Mouse (Mus musculus) ovary, adult 18-20 months (tissue): ENCODE results near the gene Tgfb2.

Experiments used
- DNase-seq: peaks from one replicate; pipeline ENCODE4 v3.0.0; 2022; ENCODE audit warnings: low spot score, mixed read lengths

The Tgfb2 gene

DNA sequence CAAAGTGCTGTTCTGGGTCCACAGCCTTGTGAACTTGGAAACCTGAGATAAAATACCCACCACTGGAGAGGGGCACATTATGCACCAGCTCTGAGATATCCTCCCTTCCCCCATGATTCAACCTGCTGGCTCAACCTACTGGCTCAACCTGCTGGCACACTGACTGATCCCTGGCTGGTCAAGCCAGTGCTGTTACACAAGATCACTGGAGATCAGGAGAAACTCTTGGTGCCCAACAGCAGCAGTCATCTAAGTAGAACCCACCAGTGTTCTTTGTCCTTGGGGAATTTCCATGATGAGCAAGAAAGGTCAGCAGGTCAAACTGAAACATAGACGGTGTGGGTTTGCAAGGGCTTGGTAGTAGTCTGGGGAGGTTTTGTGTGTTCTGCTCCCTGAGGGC is 49.6 kb downstream of the Tgfb2 start:
- DNase-seq: no peak

DNA sequence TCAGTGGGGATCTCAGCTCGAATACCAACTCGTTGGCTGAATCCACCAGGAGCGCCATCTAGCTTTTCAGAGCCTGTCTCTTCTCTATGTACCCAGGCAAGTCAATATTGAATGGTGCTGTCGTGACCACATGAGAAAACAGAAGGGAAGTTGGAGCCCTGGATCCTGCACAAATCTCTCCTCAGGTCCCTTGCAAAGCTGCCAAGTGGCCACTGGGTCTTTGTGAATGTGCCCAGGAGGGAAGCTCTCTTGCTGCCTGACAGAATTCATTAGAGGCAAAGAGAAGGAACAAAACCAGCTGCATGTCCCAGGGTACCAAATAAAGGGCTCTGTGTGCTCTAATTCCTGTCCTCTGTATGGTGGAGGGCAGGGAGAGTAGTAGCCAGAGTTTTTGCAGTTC is 50.7 kb downstream of the Tgfb2 start:
- DNase-seq: no peak

- no peak for DNase-seq
Measured at GRCm38 (mm10) chr1:186652208-186652607, 53.6 kb downstream of the Tgfb2 start.

- no peak for DNase-seq
Measured at GRCm38 (mm10) chr1:186650011-186650410, 55.8 kb downstream of the Tgfb2 start.

GRCm38 (mm10) chr1:186637304-186638213 is 68.2 kb downstream of the Tgfb2 start:
- no peak for DNase-seq

- no peak for DNase-seq
Measured at GRCm38 (mm10) chr1:186635045-186635444, 70.7 kb downstream of the Tgfb2 start.

DNA sequence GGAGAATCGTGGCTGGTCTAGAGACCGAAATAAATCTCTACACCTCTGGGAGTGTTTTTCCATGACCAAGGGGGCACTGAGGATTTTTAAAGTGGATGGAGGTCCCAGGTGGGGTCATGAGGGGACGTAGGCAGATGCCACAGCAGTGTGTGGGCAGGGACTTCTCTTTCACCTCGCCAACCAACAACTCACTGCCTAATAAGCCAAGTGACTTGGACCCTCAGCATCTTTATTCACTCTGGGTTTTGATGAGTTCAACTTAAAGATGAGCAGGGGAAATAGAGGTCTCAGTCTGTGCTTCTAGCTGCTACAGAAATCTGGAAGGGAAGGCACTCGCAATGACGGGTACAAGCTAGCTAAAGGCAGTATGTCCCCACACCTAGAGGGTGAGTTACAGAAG is 74.3 kb downstream of the Tgfb2 start:
- no peak for DNase-seq

GRCm38 (mm10) chr1:186630971-186631370 is 74.8 kb downstream of the Tgfb2 start:
- DNase-seq: no peak

DNA sequence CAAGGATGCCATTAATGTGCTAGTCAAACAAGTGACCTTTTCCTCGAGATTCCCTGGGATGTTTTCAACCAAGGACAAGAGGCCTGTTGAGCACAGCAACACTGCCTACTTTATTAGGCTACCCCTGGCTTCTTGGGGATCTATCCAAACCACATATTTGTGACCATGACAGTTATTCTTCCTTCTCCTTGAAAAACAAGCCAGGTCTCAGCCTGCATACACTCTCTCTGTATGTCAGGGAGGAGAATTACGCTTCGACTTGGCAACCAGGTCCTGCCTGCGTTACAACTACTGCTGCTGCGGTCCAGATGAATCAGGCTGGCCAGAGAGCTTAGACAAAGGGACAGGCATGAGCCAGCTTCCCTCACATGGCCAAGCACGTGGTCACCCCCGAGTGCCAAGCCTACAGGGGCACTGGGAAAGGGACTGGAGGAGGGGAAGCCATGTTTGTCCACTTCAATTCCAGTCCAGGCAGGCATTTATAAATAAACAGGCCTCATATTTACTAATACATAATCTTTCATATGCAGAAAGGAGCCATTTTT is 78.3 kb downstream of the Tgfb2 start:
- DNase-seq: peak; percentile 56

DNA sequence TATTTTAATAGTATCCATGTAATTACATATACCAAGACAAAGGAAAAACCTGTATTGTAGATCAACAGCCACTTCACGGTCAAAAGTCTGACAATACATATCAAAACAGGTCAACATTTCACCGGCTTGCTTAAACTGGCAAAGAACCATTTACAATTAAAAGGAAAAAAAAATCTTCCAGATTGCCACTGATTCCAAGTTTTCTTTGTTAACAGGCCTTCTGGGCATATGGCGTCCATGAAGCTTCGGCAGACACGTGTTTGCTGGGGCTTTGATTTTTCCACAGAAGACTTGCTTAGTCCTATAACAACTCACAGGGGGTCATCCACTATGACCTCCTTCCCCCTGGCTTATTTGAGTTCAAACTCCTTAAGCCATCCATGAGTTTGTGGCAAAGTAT is 81.3 kb downstream of the Tgfb2 start:
- DNase-seq: no peak

DNA sequence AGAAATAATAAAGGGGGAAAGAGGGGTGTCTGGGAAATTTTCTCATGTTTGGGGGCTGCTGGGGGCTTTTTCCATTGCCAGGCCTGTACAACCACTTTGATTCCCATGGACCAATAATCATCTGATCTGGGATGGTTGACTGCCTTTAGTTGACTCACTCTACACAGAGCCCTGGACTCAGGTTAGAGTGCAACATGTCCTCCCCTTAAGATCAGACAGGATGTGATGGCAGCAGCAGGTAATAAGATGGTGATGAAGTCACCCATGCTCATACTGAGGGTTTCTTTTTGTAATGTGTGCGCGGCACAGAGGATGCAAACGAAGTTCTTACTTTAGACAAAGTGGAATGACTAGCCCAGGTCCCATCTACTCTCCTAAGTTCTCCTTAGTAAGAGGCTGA is 84.0 kb downstream of the Tgfb2 start:
- DNase-seq: no peak

DNA sequence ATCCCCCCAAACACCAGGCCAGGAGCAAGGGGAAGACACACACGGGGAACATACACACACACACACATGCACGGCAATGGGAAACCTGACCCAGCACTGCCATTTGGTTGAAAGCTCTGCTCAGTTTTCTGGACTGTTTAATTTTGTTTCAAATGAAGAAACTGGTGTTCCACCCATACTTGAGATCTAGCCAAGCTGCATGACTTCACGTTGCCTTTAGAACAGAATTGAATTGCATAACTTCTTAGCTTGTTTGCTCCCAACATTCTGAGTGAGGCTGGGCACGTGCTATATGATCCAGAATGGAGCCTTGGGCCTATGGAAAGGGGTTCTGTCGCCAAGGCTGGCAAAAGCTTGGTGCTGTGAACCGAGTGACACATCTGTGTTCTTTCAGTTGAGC is 87.5 kb downstream of the Tgfb2 start:
- no peak for DNase-seq

- no peak for DNase-seq
Measured at GRCm38 (mm10) chr1:186611371-186611770, 94.4 kb downstream of the Tgfb2 start.

- DNase-seq: no peak
Measured at GRCm38 (mm10) chr1:186610481-186610880, 95.3 kb downstream of the Tgfb2 start.

- no peak for DNase-seq
Measured at GRCm38 (mm10) chr1:186609793-186610233, 96.0 kb downstream of the Tgfb2 start.

DNA sequence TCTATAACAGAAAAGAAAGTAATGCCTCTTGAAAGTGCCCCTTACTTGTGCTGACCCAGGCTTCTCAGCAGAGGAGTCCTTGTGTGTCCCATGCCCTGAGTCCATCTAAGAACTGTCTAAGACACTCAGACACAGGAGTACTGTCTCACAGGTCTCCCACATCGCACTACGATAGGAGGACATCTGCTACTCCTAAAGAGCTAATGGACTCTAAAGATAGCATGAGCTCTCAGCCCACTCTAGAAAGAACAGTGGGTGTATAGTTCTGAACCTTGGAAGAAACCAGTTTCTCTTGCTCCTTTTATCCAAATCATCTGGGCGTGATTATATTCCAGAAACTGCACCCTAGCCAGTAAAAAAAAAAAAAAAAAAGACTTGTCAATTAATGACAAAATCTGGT is 97.7 kb downstream of the Tgfb2 start:
- DNase-seq: no peak

DNA sequence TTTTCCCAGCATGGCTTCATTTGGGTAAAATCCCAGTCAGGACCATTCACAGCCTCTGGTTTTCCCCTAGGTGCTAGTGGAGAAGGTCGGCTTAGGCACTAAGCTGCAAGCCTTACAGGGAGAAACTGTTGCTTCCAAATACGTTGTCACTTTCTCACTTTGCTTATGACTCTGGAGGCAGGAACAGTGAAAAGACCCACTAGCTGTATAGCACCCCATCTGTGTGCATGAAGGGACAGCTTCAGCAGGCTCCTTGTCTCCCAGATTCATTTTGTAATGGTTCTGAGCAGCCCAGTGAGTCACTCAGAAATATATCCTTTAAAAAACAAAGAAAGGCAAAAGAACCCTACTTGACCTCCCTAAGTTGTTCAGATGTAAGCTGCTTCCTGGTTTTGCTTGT is 100.2 kb downstream of the Tgfb2 start:
- no peak for DNase-seq

GRCm38 (mm10) chr1:186604124-186604523 is 101.7 kb downstream of the Tgfb2 start:
- DNase-seq: no peak

DNA sequence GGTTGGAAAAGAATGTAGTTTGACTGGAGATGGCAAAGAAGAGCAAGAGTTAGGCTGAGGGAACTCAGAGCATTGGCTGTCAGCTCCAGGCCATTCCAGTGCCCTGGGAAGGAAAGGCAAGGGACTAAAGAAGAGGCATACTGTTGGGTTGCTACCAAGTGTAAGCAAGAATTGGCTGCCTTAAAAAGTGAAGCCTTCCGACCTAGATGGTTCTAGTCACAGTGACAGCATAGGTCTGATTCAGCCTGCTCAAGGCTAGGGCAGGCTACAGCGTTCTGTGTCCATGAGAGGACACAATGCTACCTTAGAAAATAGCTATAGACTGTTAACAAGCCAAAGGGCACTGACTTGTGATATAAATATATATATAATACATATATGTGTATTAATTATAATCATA is 117.6 kb downstream of the Tgfb2 start:
- DNase-seq: no peak

DNA sequence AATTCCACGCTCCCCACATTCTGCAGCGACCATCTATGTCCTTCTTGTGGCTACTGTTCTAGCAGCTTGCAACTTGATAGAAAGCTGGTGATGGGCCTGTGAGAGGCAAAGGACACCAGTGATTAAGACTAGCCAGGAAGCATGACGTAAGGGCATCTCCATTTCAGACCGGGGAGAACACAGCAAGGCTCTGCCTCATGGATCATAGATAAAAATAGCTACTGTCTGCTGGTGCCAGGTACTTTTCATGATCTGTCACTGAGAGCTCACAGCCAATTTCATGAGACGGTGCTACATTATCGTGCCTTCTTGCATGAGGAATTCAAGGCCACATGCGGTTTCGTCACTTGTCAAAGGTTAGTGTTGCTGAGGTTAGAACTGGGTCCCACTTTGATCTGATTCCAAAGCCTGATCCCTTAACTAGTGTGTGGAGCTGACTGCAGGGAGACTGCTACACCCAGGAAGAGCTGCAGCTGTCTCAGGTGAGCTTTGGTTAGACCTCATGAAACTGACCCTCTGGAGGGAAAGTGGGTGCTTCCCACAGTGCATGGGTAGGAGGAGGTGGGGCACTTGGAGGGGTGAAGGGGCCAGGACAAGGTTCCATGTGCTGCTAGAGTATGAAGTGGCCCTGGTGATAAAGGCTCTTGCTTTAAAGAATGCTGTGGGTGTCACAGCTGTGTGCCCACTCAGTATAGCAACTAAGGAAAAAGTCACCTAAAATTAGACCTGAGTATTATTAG is 118.6 kb downstream of the Tgfb2 start:
- DNase-seq: no peak

DNA sequence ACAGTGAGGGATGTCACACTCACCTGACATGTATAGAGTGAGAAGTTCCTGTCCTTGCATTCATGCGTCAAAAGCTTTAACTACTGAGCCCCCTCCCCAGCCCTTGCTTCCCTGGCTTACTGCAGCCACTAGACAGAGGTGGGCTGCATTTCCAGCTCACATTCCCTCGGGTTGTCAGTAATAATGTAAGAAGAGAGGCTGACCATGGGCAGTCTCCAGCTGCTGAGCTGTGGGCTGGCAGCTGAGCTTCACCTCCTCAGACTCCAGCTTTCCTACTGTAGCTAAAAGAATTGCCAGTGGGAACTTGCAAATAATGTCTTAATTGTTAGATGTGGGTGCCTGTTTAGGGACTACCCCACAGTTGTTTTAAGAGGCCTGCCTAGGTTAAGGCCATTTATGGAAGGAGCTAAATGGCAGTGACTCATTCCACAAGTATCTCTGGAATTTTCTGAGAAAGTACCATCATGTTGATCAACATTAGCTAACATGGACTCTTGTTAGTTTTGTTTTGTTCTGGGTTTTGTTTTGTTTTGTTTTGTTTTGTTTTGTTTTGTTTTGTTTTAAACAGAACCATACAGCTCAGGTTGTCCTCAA is 120.1 kb downstream of the Tgfb2 start:
- no peak for DNase-seq

- DNase-seq: no peak
Measured at GRCm38 (mm10) chr1:186583933-186584332, 121.9 kb downstream of the Tgfb2 start.

GRCm38 (mm10) chr1:186582113-186582512 is 123.7 kb downstream of the Tgfb2 start:
- no peak for DNase-seq
